Mouse (Mus musculus) E14TG2a.4 (cell line): ENCODE measurements around the gene Ccdc144b.
A peak's percentile ranks its signal among the peaks of the same experiment; 100 is the strongest.

Experiments used
- H3K27me3 ChIP-seq: 2 replicates; pipeline ENCODE4 v1.6.1; 2014; ENCODE audit warnings: low read length, control low read depth; ENCODE audit not compliant: insufficient read depth
- H3K36me3 ChIP-seq: 2 replicates; pipeline ENCODE4 v1.6.1; 2014; ENCODE audit warnings: low read length, control low read depth; ENCODE audit not compliant: insufficient read depth
- H3K4me1 ChIP-seq: replicated peaks from 2 replicates; pipeline ENCODE4 v1.6.1; 2014; ENCODE audit warnings: low read depth, low read length, control low read depth
- H3K4me3 ChIP-seq: replicated peaks from 2 replicates; pipeline ENCODE4 v1.5.1; 2014; ENCODE audit warnings: mild to moderate bottlenecking, low read length
- H3K9me3 ChIP-seq: 2 replicates; pipeline ENCODE4 v1.6.1; 2014; ENCODE audit warnings: low read length, control low read depth
- CTCF ChIP-seq: conservative IDR thresholded peaks from 2 replicates; pipeline ENCODE4 v1.5.1; 2014; ENCODE audit warnings: low read length
- NANOG ChIP-seq: IDR thresholded peaks from 2 replicates; pipeline ENCODE4 v1.6.1; 2014; ENCODE audit warnings: borderline replicate concordance, low read length, mixed read lengths
- POU5F1 ChIP-seq: IDR thresholded peaks from 2 replicates; pipeline ENCODE4 v1.6.1; 2014; ENCODE audit warnings: low read length, borderline replicate concordance

Gene Ccdc144b

DNA sequence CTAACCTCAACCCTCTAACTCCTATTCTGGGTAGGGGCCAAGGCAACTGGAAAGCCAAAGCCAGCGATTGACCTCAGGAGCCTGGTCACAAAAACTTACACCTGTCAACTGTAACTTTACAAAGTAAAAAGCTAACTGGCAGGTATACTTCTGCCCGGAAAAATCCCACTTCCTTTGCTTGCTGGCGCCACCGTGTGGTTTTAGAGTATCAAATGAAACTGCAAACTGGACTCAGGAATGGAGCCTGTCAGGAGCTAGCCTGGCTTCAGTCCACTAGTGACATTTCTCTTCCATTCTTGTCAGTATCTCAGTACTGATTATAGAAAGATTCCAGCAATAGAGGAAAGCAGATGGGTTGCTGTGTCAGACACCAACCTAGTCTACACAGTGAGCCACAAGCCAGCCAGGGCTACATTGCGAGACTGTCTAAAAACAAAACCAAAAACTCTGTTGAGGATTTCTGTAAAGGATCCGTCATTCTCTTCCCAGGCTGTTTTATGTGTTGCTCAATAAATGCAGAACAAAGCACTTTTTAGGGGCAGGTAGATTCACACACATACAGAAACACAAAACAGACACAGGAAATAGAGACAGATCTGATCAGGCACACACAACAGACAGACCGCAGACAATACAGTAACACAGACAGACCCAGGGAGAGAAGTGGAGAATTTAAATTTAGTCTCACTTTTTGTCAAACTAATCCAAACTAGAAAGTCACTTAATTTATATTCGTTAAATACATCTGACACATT is 6.9 kb upstream of the Ccdc144b start:
- H3K9me3 ChIP-seq = peaks cover 2% of the 10 kb centered on the region; the same call in 1 of the 2 replicates
- no peaks in the 10 kb centered on the region; the same call in 1 of the 2 replicates for H3K27me3 ChIP-seq
- no peak for TF ChIP-seq NANOG
- peak; percentile 40 for TF ChIP-seq CTCF
- no peaks in the 10 kb centered on the region for H3K36me3 ChIP-seq
- no peaks in the 10 kb centered on the region for H3K4me1 ChIP-seq
- H3K4me3 ChIP-seq = no peak overlapping the region

DNA sequence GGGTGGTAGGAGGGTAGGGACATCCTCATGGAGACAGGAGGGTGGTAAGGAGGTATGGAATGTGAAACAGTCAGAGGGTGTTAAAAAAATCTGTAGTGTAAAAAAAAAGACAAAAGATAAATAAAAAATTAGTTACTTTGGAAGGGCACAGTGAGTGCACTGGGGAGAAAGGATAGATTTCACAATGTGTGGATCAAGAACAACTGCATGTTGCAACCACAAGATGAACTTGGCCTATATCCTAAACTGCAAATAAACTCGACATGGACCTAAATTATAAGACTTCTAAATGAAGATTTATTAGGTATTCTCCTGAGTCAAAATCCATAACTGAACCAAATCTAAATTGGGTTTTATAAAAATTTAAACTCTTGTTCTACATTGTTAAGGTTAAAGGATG is 4.2 kb downstream of the Ccdc144b start:
- TF ChIP-seq NANOG (no peak), POU5F1 (no peak), CTCF (no peak)
- Histone ChIP-seq H3K4me3 (no peak overlapping the region), H3K9me3 (no peaks in the 10 kb centered on the region; the same call in 1 of the 2 replicates), H3K27me3 (no peaks in the 10 kb centered on the region), H3K4me1 (no peaks in the 10 kb centered on the region), H3K36me3 (no peaks in the 10 kb centered on the region)

DNA sequence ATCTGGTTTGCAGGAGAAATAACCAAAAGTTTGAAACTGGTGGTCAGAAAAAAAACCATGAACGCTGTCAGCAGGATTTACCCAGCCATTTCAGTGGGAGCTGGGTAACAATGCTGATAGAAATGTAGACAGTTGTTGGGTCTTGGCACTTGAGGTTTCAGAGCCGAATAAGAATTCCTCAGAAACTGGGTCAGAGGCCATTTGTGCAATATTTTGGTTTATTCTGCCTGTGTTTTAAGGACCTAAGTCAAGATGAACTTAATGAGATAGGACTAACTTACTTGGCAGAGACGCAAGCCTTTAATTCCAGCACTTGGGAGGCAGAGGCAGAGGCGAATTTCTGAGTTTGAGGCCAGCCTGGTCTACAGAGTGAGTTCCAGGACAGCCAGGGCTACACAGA is 8.3 kb downstream of the Ccdc144b start:
- Histone ChIP-seq H3K9me3 (no peaks in the 10 kb centered on the region), H3K4me1 (no peaks in the 10 kb centered on the region), H3K36me3 (no peaks in the 10 kb centered on the region), H3K4me3 (no peak overlapping the region), H3K27me3 (no peaks in the 10 kb centered on the region)
- TF ChIP-seq CTCF (no peak), NANOG (no peak), POU5F1 (no peak)

DNA sequence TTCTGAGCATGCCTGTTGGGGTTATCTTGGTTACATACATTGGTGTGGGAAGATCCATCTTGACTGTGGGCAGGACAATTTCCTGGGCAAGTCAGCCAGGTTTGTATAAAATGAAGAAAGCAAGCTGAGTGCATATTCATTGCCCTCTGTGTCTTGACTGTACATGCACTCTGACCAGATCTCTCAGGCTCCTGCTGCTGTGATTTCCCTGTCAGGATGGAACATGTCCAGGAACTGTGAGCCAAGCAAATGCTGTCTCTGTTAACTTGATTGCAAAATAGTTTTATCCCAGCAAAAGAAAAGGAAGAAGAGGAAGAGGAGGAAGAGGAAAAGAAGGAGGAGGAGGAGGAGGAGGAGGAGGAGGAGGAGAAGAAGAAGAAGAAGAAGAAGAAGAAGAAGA is 8.8 kb downstream of the Ccdc144b start:
- no peak overlapping the region for H3K4me3 ChIP-seq
- no peaks in the 10 kb centered on the region for H3K27me3 ChIP-seq
- no peaks in the 10 kb centered on the region for H3K9me3 ChIP-seq
- H3K36me3 ChIP-seq = no peaks in the 10 kb centered on the region
- no peak for TF ChIP-seq CTCF
- no peak for TF ChIP-seq POU5F1
- no peak for TF ChIP-seq NANOG
- H3K4me1 ChIP-seq = no peaks in the 10 kb centered on the region

DNA sequence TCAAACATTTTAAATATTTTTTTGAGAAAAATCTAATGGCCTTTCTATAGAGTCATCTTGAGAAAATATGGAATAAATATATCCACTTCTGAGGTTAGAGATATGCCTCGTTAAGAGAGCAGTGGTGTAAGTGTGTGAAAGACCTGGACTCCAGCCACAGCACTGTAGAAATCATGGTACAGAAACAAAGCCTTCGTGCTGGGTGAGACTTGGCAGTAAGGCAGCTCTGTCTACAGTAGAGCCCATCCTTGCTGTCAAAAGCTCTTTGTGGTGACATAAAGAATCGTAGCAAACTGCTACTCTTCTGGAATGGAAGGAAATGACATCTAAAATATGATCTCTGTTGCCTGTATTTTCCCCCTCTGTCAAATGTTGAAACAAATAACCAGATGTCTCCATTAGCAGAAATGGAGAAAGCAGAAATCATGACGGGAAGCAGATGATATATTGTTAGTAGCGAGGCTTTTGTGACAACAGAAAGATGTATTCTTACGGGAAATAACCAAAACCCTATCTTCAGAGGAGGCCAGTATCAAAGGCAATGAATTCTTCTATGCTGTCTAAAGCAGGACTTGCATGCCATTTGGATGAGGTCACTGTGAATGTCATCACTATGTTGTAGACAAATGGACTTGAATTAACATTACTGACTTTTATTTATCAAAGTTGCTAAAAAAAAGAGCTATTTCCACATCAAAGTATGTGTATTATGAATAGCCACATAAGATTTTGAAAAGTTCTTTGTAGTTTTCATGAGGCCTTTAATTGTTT is 21.4 kb downstream of the Ccdc144b start:
- no peaks in the 10 kb centered on the region for H3K27me3 ChIP-seq
- TF ChIP-seq NANOG (no peak), CTCF (no peak), POU5F1 (no peak)
- no peaks in the 10 kb centered on the region for H3K4me1 ChIP-seq
- no peak overlapping the region for H3K4me3 ChIP-seq
- H3K36me3 ChIP-seq = no peaks in the 10 kb centered on the region
- H3K9me3 ChIP-seq = peaks cover 4% of the 10 kb centered on the region; the same call in 1 of the 2 replicates

DNA sequence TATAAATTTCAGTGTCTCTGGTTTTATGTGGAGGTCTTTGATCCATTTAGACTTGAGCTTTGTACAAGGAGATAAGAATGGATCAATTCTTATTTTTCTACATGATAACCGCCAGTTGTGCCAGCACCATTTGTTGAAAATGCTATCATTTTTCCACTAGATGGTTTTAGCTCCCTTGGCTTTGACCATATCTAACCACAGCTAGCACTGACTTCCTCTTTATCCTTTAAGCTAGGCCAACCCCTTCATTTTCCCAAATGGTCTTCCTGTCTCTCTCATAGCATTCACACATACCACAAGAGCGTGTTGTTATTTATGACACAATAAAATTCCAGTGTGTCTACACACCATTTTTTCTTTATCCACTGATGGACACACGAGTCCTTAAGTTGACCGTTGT is 23.4 kb downstream of the Ccdc144b start:
- H3K4me3 ChIP-seq = no peak overlapping the region

DNA sequence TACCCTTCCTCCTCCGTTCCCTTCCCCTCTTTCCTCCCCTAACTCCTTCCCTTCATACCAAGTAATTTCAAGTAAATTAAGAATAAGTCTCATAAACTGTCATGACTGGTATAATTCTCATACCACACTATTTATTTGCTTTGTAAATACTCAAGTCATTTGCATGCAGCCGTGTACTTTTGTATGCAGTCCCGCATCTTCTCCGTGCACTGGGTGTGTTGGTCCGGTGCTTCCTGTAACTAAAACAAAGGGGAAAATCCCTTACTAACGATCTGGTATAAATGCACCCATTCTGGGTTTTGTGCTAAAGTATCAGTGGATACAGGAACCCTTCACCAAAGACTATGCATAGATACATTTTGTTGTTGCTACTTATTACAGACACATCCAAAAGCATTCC is 27.6 kb downstream of the Ccdc144b start:
- TF ChIP-seq NANOG (no peak), CTCF (no peak), POU5F1 (no peak)
- H3K27me3 ChIP-seq = no peaks in the 10 kb centered on the region
- H3K4me3 ChIP-seq = no peak overlapping the region

More for the DNA sequence above, 23.4 kb downstream of the Ccdc144b start:
- peaks cover 8% of the 10 kb centered on the region; the same call in 1 of the 2 replicates for H3K9me3 ChIP-seq
- no peaks in the 10 kb centered on the region for H3K4me1 ChIP-seq
- H3K36me3 ChIP-seq = no peaks in the 10 kb centered on the region
- TF ChIP-seq CTCF (no peak), NANOG (no peak), POU5F1 (no peak)
- H3K27me3 ChIP-seq = no peaks in the 10 kb centered on the region

DNA sequence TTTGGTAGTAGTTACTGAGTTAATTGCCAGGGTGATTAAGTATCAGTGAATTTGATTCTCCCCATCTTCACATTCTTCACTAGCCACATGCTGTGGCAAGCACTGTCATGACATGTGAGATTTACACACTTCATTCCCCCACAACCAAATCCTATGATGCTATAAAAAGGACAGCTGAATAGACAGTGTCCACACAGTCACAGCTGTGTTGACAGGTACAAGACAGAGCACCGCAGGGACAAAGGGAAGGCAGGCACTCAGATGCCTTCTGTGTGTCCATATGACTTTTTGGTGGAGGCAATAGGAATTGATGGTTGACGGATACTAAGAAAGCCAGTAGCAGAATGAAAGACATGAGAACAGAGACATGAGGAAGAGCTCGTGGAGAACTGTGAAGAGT is 42.1 kb downstream of the Ccdc144b start:
- no peak for TF ChIP-seq NANOG
- no peak for TF ChIP-seq CTCF
- no peak for TF ChIP-seq POU5F1
- H3K36me3 ChIP-seq = no peaks in the 10 kb centered on the region
- no peaks in the 10 kb centered on the region for H3K27me3 ChIP-seq
- peaks cover 12% of the 10 kb centered on the region for H3K9me3 ChIP-seq
- H3K4me3 ChIP-seq = no peak overlapping the region
- no peaks in the 10 kb centered on the region for H3K4me1 ChIP-seq

More for the DNA sequence above, 27.6 kb downstream of the Ccdc144b start:
- Histone ChIP-seq H3K9me3 (peaks cover 8% of the 10 kb centered on the region; the same call in 1 of the 2 replicates), H3K36me3 (no peaks in the 10 kb centered on the region), H3K4me1 (no peaks in the 10 kb centered on the region)
